Mouse (Mus musculus) kidney, embryonic 14.5 days (tissue): ENCODE results near the gene Ogdh. TPM values are rescaled to one million over a fixed set of nuclear protein-coding genes. Genes with fewer than 3 reads are reported as not detected.
A peak's percentile ranks its signal among the peaks of the same experiment; 100 is the strongest.
"Not testable (repeated sequence)": the region's sequence is repeated elsewhere in the genome, so short reads cannot be mapped to it uniquely, and the experiment has no call there.

Experiments used
- ATAC-seq: fragments of 200-750 bp; cut with Nextera tagmentation; 2 replicates; pipeline ENCODE4 v1.8.0; 2017; ENCODE audit warnings: moderate number of reproducible peaks, mild to moderate bottlenecking, moderate TSS enrichment, moderate library complexity; ENCODE audit not compliant: low FRiP score, low TSS enrichment
- H3K27ac ChIP-seq: fragments of 300-500 bp; sonication (generic); 2 replicates; pipeline ENCODE4 v1.5.1; 2014; ENCODE audit warnings: low read depth, mild to moderate bottlenecking, low read length, moderate library complexity, mixed read lengths
- H3K27me3 ChIP-seq: fragments of 300-500 bp; sonication (generic); 2 replicates; pipeline ENCODE4 v1.6.1; 2014; ENCODE audit warnings: mild to moderate bottlenecking, low read length; ENCODE audit not compliant: control insufficient read depth, insufficient read depth
- H3K36me3 ChIP-seq: fragments of 300-500 bp; sonication (generic); 2 replicates; pipeline ENCODE4 v1.6.1; 2014; ENCODE audit warnings: low read length, mixed read lengths; ENCODE audit not compliant: control insufficient read depth, insufficient read depth
- H3K4me1 ChIP-seq: fragments of 300-500 bp; sonication (generic); 2 replicates; pipeline ENCODE4 v1.6.1; 2014; ENCODE audit warnings: low read length, mixed read lengths; ENCODE audit not compliant: control insufficient read depth, insufficient read depth
- H3K4me2 ChIP-seq: fragments of 300-500 bp; sonication (generic); replicated peaks from 2 replicates; pipeline ENCODE4 v1.6.1; 2014; ENCODE audit warnings: low read depth, mild to moderate bottlenecking, low read length
- H3K4me3 ChIP-seq: fragments of 300-500 bp; sonication (generic); 2 replicates; pipeline ENCODE4 v1.5.1; 2014; ENCODE audit warnings: mild to moderate bottlenecking, low read length
- H3K9ac ChIP-seq: fragments of 300-500 bp; sonication (generic); 2 replicates; pipeline ENCODE4 v1.6.1; 2014; ENCODE audit warnings: low read depth, mild to moderate bottlenecking, low read length, moderate library complexity
- H3K9me3 ChIP-seq: fragments of 300-500 bp; sonication (generic); 2 replicates; pipeline ENCODE4 v1.6.1; 2016; ENCODE audit warnings: low read length; ENCODE audit not compliant: control insufficient read depth
- WGBS: fragments of 180-500 bp; shearing (Covaris S2); extraction: QIAGEN DNeasy Blood & Tissue Kit; methylation state at CpG from one replicate; pipeline ENCODE4 v1.1.7; 2014; 5-methylcytosine and 5-hydroxymethylcytosine counted together
- polyA plus RNA-seq: library from polyadenylated mRNA; unstranded; fragments of >200 nt; fragmentation: Nextera tagmentation; extraction: Ambion mirVana; gene quantifications from 2 replicates; pipeline ENCODE4 v1.2.1, GENCODE M21; 2014

Gene Ogdh
- 46.8 and 108 TPM in 2 replicates for polyA plus RNA-seq

GRCm38 (mm10) chr11:6291401-6292115, at the start of gene Ogdh:
Gene Ogdh, plus strand, starts transcription at chr11:6291633.
- WGBS: under 1% methylated on average over 77 of the region's 77 CpGs
- Histone ChIP-seq H3K4me1 (no peaks in the 10 kb centered on the region), H3K9ac (peak within 1 kb of the TSS; percentile 78), H3K9me3 (no peaks in the 10 kb centered on the region), H3K4me2 (peak within 1 kb of the TSS; percentile 88), H3K27me3 (no peaks in the 10 kb centered on the region), H3K27ac (peak within 1 kb of the TSS; percentile 89), H3K4me3 (peak within 1 kb of the TSS; percentile 90), H3K36me3 (no peaks in the 10 kb centered on the region)
- peak; percentile 99 for ATAC-seq

- 58% methylated on average over 19 of the region's 19 CpGs for WGBS
- Histone ChIP-seq H3K27ac (no peak overlapping the region), H3K9ac (no peak overlapping the region), H3K4me2 (no peak overlapping the region), H3K27me3 (no peaks in the 10 kb centered on the region), H3K4me3 (no peak overlapping the region), H3K9me3 (no peaks in the 10 kb centered on the region), H3K36me3 (no peaks in the 10 kb centered on the region), H3K4me1 (no peaks in the 10 kb centered on the region)
- ATAC-seq: no peak
These were observed 46.7 kb upstream of the Ogdh start for GRCm38 (mm10) chr11:6244707-6245106.

GRCm38 (mm10) chr11:6252248-6252647, 39.2 kb upstream of the Ogdh start:
- no peak overlapping the region for H3K27ac ChIP-seq
- no peak overlapping the region for H3K4me2 ChIP-seq
- no peak for ATAC-seq
- H3K4me1 ChIP-seq: no peaks in the 10 kb centered on the region
- H3K4me3 ChIP-seq: no peak overlapping the region
- no peaks in the 10 kb centered on the region for H3K27me3 ChIP-seq
- no peaks in the 10 kb centered on the region for H3K9me3 ChIP-seq
- WGBS: 97% methylated on average over 5 of the region's 5 CpGs
- H3K36me3 ChIP-seq: peaks cover under 1% of the 10 kb centered on the region; the same call in 1 of the 2 replicates
- no peak overlapping the region for H3K9ac ChIP-seq

- 89% methylated on average over 4 of the region's 4 CpGs for WGBS
- ATAC-seq: no peak
These were observed 38.6 kb upstream of the Ogdh start for GRCm38 (mm10) chr11:6252824-6253223.

GRCm38 (mm10) chr11:6254602-6255001, 36.8 kb upstream of the Ogdh start:
- H3K27ac ChIP-seq, ATAC-seq, H3K4me3 ChIP-seq, H3K9ac ChIP-seq, H3K4me2 ChIP-seq, H3K4me1 ChIP-seq, H3K9me3 ChIP-seq, H3K27me3 ChIP-seq: not testable (repeated sequence)
- whole genome bisulfite sequencing: 81% methylated on average over 2 of the region's 2 CpGs
- H3K36me3 ChIP-seq: peaks cover 24% of the 10 kb centered on the region

More at GRCm38 (mm10) chr11:6252824-6253223, 38.6 kb upstream of the Ogdh start:
- no peak overlapping the region for H3K27ac ChIP-seq
- peaks cover 6% of the 10 kb centered on the region for H3K36me3 ChIP-seq
- H3K4me2 ChIP-seq: no peak overlapping the region
- H3K4me3 ChIP-seq: no peak overlapping the region
- H3K27me3 ChIP-seq: no peaks in the 10 kb centered on the region
- no peak overlapping the region for H3K9ac ChIP-seq
- H3K4me1 ChIP-seq: no peaks in the 10 kb centered on the region
- H3K9me3 ChIP-seq: no peaks in the 10 kb centered on the region

GRCm38 (mm10) chr11:6256490-6257072, 34.9 kb upstream of the Ogdh start:
- Histone ChIP-seq H3K4me3 (no peak overlapping the region), H3K4me1 (no peaks in the 10 kb centered on the region), H3K4me2 (no peak overlapping the region), H3K36me3 (peaks cover 44% of the 10 kb centered on the region), H3K27ac (no peak overlapping the region), H3K9ac (no peak overlapping the region), H3K27me3 (no peaks in the 10 kb centered on the region), H3K9me3 (no peaks in the 10 kb centered on the region)
- 71% methylated on average over 6 of the region's 6 CpGs for WGBS
- ATAC-seq: peak; percentile 50; the same call in 1 of the 2 replicates

- H3K36me3 ChIP-seq: peaks cover 71% of the 10 kb centered on the region
These were observed 32.0 kb upstream of the Ogdh start for GRCm38 (mm10) chr11:6259413-6259812.

GRCm38 (mm10) chr11:6261434-6262082, 29.9 kb upstream of the Ogdh start:
- no peaks in the 10 kb centered on the region for H3K27me3 ChIP-seq
- H3K9me3 ChIP-seq: no peaks in the 10 kb centered on the region
- no peak overlapping the region for H3K4me2 ChIP-seq
- WGBS: 81% methylated on average over 10 of the region's 10 CpGs
- no peak overlapping the region for H3K9ac ChIP-seq
- peaks cover 92% of the 10 kb centered on the region for H3K36me3 ChIP-seq
- H3K4me1 ChIP-seq: peaks cover 3% of the 10 kb centered on the region
- no peak overlapping the region for H3K27ac ChIP-seq
- no peak overlapping the region for H3K4me3 ChIP-seq
- no peak for ATAC-seq

More at GRCm38 (mm10) chr11:6259413-6259812, 32.0 kb upstream of the Ogdh start:
- H3K9ac ChIP-seq: no peak overlapping the region
- no peak overlapping the region for H3K4me3 ChIP-seq
- H3K4me2 ChIP-seq: no peak overlapping the region
- no peaks in the 10 kb centered on the region for H3K4me1 ChIP-seq
- 97% methylated on average over 7 of the region's 7 CpGs for WGBS
- H3K27ac ChIP-seq: no peak overlapping the region
- no peaks in the 10 kb centered on the region for H3K9me3 ChIP-seq
- ATAC-seq: no peak
- H3K27me3 ChIP-seq: no peaks in the 10 kb centered on the region

GRCm38 (mm10) chr11:6266621-6267020, 24.8 kb upstream of the Ogdh start:
- H3K9me3 ChIP-seq: no peaks in the 10 kb centered on the region
- peaks cover 8% of the 10 kb centered on the region for H3K4me1 ChIP-seq
- no peak overlapping the region; the same call in 1 of the 2 replicates for H3K27ac ChIP-seq
- peak overlapping the region; percentile 81 for H3K4me3 ChIP-seq
- no peaks in the 10 kb centered on the region for H3K27me3 ChIP-seq
- no peak for ATAC-seq
- 74% methylated on average over 9 of the region's 9 CpGs for WGBS
- H3K4me2 ChIP-seq: peak overlapping the region; percentile 90
- peak overlapping the region; percentile 86 for H3K9ac ChIP-seq
- H3K36me3 ChIP-seq: peaks cover 62% of the 10 kb centered on the region
